Mouse (Mus musculus): ENCODE data around the gene Olfr748.

DNA sequence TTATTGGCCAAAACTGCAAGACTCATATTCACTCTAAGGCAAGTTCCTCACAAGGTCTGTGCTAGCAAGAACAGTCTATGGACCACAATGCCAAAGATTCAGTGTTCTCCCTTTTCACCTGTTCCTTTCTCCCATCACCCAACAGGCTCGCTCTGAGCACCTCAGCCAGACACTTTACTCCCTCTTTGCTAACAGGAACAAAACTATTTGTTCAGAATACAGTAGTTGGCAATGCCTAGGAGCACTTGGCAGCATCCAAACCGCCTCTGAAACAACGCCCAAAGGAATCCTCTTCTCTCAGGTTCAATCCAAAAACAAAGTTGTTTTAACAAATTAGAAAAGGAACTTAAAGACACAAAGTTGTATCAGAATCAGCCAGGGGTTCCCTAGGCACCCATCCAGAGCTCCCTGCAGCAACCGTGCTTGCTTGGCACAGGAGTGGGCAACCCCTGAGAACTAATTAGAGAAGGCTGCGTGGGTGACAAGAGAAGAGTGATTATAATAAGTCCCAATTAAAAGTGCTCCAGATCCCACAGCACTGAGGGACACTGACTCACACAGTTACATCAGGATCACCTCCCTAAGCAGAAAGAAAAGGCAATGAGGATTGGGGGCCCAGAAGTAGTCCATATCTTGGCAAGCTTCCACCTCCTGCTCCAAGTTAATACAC lies 51.4 kb downstream of the Olfr748 start:
- TF ChIP-seq POLR2A (IDR thresholded peaks at IDR 0.05; ENCODE audit: borderline replicate concordance, insufficient read depth, low read length) (no peak), CTCF (IDR thresholded peaks at IDR 0.05; ENCODE audit: borderline replicate concordance, insufficient read depth, low read depth, low read length) (no peak)
